Mouse (Mus musculus) layer of hippocampus, adult 9-11 months (tissue): Measurements from ENCODE around the gene Msln.

Source experiments
- DNase-seq: peaks from one replicate; pipeline ENCODE4 v3.0.0; 2022

The Msln gene

DNA sequence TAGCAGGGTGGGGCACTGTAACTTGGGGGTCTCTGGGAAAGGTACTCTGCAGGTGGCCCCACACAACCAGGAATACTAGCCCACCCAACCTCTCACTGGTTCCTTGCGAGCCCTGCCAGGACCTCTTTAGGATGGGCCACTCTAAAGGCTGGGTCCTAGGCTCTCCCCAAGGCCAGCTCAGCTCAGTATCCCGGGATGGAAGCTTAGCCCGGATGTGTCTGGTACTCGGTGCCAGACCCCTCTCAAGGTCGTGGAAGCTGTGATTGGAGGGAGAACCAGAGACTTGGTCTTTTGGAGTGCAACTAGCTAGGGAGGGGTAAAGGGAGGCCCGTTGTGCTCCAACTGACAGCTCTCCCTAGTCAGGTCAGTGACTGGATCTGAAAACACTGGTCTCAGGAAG lies 36.5 kb downstream of the Msln start:
- no peak for DNase-seq

DNA sequence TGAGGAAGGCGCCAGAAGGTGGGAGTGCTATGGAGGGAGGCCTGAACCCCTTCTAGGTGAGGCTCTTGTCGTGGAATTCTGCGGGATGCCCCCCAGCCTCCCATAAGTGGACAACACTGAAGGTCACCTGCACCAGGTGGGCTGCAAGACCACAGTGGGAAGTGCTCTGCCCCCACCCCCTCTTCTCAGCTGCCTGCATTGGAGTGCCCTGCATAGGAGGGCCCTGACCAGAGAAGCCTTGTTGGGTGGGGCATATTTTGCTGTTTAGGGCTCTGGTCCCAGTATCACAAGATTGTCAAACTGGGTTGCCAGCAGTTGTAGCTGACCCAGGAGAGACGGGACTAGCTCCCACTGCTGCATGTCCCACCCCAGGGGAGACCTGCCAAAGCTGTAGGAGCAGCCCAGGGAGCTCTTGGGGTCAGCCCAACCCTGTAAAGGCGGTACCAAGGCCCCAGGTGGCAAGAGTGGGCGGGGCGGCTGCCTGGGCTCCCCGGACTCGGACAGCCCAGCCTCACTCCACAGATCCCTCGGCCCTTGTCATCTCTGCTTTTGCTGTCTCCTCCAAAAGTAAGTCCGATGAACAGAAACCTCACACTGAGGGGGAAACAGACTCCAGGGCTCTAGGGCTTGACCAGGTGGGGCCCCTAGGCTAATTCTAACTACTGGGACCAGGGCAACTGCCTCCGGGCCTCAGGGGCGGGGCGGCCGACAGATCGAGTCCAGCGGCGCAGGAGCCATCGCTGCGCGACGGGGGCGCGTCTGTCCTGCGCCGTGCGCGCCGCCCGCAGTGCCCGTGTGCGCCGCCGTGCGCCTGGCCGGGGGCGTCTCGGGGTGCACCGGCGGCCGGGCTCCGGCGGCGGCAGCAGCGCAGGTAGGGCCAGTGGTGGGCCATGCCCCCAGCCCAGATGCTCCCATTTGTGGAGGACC lies 37.2 kb downstream of the Msln start, which contains the start of gene Gng13:
Gene Gng13, plus strand, starts transcription at position 461 of the 927 bp plus-strand sequence.
- DNase-seq = no peak

DNA sequence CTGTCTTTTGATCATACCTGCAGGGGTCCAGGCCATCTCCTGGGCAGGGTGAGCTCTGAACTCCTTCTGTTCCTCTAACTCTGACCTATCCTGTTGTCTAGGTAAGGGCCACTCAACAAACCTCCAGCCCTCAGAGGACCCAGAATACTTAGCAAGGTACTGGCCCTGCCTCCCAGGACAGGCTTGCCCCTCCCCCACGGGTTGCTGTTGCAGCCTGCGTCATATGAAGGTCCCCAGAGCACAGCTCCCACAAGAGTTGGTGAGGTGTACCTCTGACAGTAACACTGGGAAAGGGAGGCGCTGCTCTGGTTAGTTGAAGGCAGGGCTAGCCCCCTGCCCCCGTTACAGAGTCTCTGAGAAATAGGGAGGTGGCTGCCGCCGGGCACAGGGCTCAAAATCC lies 38.0 kb downstream of the Msln start:
- no peak for DNase-seq

DNA sequence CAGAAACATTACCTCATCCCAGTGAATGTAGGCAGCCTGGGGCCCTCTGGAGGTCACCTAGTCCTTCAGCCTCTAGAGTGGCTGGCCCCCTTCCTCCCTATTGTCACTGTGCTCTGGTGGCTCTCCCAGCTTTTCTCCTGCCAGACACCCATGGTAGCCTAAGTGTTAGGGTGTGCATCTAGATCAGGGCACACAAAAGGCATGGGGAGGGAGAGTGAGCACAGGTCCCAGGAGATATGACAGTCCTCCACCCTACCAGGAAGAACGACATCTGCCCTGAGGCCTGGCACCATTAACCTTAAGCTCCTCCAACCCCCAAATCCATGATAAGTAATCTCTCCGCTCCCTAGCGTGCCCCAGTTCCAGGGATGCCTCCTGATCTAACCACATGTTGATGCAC lies 38.6 kb downstream of the Msln start:
- no peak for DNase-seq

DNA sequence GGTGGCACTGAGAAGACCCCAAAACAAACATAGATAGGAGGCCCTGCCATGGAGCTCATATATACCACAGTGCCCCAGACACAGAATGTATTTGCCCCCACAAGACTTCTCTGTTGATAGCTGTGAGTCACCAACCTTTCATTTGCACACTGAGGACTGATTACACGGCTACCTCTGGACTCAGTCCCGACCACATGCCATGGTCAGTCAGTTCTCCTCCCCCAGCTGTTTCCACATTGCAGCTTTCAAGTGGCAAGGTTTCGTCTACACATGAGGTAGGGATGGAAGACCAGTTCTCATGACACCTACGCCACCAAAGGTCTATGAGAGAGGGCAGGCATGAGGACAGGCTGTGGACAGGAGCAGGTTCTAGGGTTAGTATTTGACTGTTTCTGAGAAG lies 43.0 kb downstream of the Msln start:
- no peak for DNase-seq

DNA sequence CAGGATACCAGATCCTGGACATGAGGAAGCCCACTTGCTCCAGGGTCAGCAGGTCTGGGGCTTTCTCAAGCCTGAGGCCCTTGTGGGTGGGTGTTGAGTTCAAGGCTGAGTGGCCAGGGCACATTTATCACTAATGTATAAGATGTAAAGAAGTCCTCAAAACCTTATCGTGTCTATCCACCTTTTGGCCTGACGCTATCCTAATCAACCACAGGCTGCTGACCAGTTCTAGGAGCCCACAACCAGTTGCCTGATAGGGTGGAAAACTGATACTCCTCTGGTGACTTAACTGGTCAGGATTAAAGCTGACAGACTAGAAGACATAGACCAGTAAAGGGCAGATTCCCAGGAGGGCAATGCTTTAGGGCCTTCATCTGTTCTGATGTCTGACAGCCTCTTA lies 44.2 kb downstream of the Msln start:
- DNase-seq = no peak

DNA sequence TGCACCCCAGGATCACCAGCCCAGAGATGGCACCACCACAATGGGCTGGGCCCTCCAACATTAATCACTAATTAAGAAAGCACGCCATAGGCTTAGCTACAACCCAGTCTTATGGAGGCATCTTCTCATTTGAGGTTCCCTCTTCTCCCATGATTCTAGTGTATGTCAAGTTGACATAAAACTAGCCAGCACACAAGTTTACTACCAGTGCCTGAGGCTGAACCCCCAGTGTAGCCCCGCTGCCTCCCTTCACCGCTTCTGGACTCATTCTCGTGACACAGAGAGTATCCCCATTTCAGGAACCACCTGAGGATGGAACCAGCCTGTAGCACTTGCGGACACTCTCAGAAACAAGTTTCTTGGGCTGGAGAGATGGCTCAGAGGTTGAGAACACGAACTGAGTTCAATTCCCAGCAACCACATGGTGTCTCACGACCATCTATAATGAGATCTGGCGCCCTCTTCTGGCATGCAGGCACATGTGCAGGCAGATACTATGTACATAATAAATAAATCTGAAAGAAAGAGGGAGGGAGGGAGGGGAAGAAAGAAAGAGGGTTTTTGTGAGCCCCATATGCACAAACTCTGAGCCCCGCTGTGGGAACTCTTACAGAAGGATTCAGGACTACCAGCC lies 53.2 kb downstream of the Msln start:
- no peak for DNase-seq
